Mouse (Mus musculus) G1E (cell line): Measurements from ENCODE around the gene Fermt1. TPM values are rescaled to one million over a fixed set of nuclear protein-coding genes. Genes with fewer than 3 reads are reported as not detected.

ENCODE experiments used
- ATAC-seq: 2 replicates; pipeline ENCODE4 v1.8.0; 2016; ENCODE audit warnings: mild to moderate bottlenecking; ENCODE audit not compliant: insufficient number of reproducible peaks, poor library complexity, low FRiP score, severe bottlenecking; ENCODE audit errors: extremely low read depth
- DNase-seq: peaks from one replicate; pipeline ENCODE4 v3.0.0; 2012; ENCODE audit warnings: low spot score
- H3K27me3 ChIP-seq: 2 replicates; pipeline ENCODE4 v1.6.1; 2012; ENCODE audit warnings: mild to moderate bottlenecking, low read length, inconsistent platforms; ENCODE audit not compliant: insufficient read depth
- H3K36me3 ChIP-seq: replicated peaks from 2 replicates; pipeline ENCODE3; 2012; ENCODE audit warnings: mild to moderate bottlenecking, inconsistent platforms
- H3K4me1 ChIP-seq: 2 replicates; pipeline ENCODE4 v1.6.1; 2012; ENCODE audit warnings: low read depth, low read length, inconsistent platforms, mixed read lengths; ENCODE audit not compliant: insufficient read depth
- H3K4me3 ChIP-seq: 2 replicates; pipeline ENCODE4 v1.5.1; 2012; ENCODE audit warnings: low read depth, mild to moderate bottlenecking, inconsistent platforms, low read length, moderate library complexity, mixed read lengths
- H3K9me3 ChIP-seq: replicated peaks from 2 replicates; pipeline ENCODE4 v1.6.1; 2012; ENCODE audit warnings: inconsistent platforms
- CTCF ChIP-seq: IDR thresholded peaks from 2 replicates; pipeline ENCODE4 v1.5.1; 2012; ENCODE audit warnings: low read depth, low read length, inconsistent platforms, mixed read lengths
- GATA1 ChIP-seq: IDR thresholded peaks from 2 replicates; pipeline ENCODE4 v1.6.1; 2012; ENCODE audit warnings: borderline replicate concordance, low read length, inconsistent platforms, mixed read lengths
- GATA2 ChIP-seq: IDR thresholded peaks from 2 replicates; pipeline ENCODE4 v1.6.1; 2012; ENCODE audit warnings: low read depth, low read length, inconsistent platforms, borderline replicate concordance
- POLR2AphosphoS5 ChIP-seq: IDR thresholded peaks from 2 replicates; pipeline ENCODE4 v1.6.1; 2012; ENCODE audit warnings: low read depth, low read length, inconsistent platforms; ENCODE audit not compliant: insufficient replicate concordance
- TAL1 ChIP-seq: conservative IDR thresholded peaks from 2 replicates; pipeline ENCODE4 v1.6.1; 2012; ENCODE audit warnings: low read depth, low read length, inconsistent platforms, mixed read lengths
- polyA plus RNA-seq: library from polyadenylated mRNA; stranded (reverse); fragments of >175 nt; gene quantifications from 2 replicates; pipeline ENCODE4 v1.2.3, GENCODE M21; 2012
- total RNA-seq, 2 experiments: library from RNA; stranded (forward) in 1 of 2; stranded (reverse) in 1 of 2; fragments of 200-1000 nt in 1 of 2; fragments of >200 nt in 1 of 2; fragmentation: Nextera tagmentation in 1 of 2; gene quantifications; 2 replicates each; pipeline ENCODE4 v1.2.3; 2014 to 2017

The Fermt1 gene
- total and polyA plus RNA-seq, 3 experiments: 0.05 TPM; not detected in 2

GRCm38 (mm10) chr2:132870286-132870685, 75.4 kb downstream of the Fermt1 start:
- ATAC-seq (no peak), DNase-seq (no peak)
- H3K9me3 ChIP-seq: no peaks in the 10 kb centered on the region
- H3K36me3 ChIP-seq: peaks cover 23% of the 10 kb centered on the region
- no peak overlapping the region for H3K4me3 ChIP-seq
- no peak for TF ChIP-seq GATA1
- no peak for TF ChIP-seq TAL1
- no peak for TF ChIP-seq CTCF
- TF ChIP-seq POLR2AphosphoS5: no peak
- TF ChIP-seq GATA2: no peak
- peaks cover 4% of the 10 kb centered on the region for H3K27me3 ChIP-seq
- H3K4me1 ChIP-seq: 0 out of 2 replicates have a peak, but pooled peaks cover 2% of the 10 kb centered on the region

- TF ChIP-seq CTCF: no peak
- TF ChIP-seq GATA1: no peak
- TF ChIP-seq TAL1: no peak
- no peak for TF ChIP-seq GATA2
- no peak for TF ChIP-seq POLR2AphosphoS5
- Histone ChIP-seq H3K4me1 (0 out of 2 replicates have a peak, but pooled peaks cover 2% of the 10 kb centered on the region), H3K36me3 (peaks cover 27% of the 10 kb centered on the region), H3K27me3 (peaks cover 3% of the 10 kb centered on the region; the same call in 1 of the 2 replicates), H3K4me3 (no peak overlapping the region), H3K9me3 (no peaks in the 10 kb centered on the region)
- ATAC-seq: no peak
- no peak for DNase-seq
These were observed 76.0 kb downstream of the Fermt1 start for GRCm38 (mm10) chr2:132869682-132870081.

DNA sequence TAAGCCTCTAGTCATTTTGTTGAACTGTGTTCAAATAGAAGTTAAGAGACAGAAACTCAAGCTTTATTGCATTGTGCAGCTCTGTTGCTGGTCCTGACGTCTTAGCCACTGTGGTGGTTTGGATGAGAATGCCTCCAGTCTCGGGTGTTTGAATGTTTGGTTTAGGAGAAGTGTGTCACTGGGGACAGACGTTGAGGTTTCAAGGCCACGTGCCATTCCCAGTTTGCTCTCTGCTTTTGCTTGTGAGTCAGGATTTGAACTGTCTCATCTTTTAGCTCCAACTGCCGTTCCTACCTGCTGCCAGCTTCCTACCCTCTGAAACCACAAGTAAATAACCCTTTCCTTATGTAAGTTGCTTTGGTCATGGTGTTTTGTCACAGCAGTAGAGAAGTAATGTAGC, 78.2 kb downstream of the Fermt1 start:
- no peak for TF ChIP-seq CTCF
- TF ChIP-seq TAL1: no peak
- TF ChIP-seq GATA1: no peak
- no peak for TF ChIP-seq POLR2AphosphoS5
- TF ChIP-seq GATA2: no peak
- Histone ChIP-seq H3K27me3 (peaks cover 3% of the 10 kb centered on the region; the same call in 1 of the 2 replicates), H3K36me3 (peaks cover 42% of the 10 kb centered on the region), H3K4me1 (0 out of 2 replicates have a peak, but pooled peaks cover 2% of the 10 kb centered on the region), H3K4me3 (no peak overlapping the region), H3K9me3 (no peaks in the 10 kb centered on the region)
- DNase-seq: no peak
- no peak for ATAC-seq

DNA sequence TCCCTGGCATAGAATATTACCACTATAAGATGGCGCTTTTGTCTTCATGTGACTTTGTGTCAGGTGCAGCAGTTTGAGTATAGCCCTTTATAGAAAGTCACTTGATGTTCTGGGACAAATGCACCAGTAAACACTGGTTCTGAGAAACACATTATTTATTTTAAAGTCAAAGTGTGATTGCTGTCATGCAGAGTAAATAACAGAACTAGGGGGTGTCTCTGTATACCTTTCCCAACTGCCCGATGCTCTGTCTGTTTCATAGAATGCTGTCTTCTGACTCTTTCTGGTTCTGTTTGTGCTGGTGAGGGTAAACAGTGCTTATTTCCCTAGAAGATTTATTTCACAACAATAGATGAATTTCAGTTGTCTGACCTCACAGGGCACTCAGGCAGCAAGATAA, 82.4 kb downstream of the Fermt1 start:
- H3K4me1 ChIP-seq: no peaks in the 10 kb centered on the region
- no peak overlapping the region for H3K4me3 ChIP-seq
- TF ChIP-seq TAL1 (no peak), POLR2AphosphoS5 (no peak), GATA1 (no peak), GATA2 (no peak), CTCF (no peak)
- no peak for ATAC-seq
- H3K36me3 ChIP-seq: peaks cover 71% of the 10 kb centered on the region
- no peaks in the 10 kb centered on the region for H3K9me3 ChIP-seq
- no peaks in the 10 kb centered on the region for H3K27me3 ChIP-seq
- DNase-seq: no peak

GRCm38 (mm10) chr2:132861456-132861855, 84.2 kb downstream of the Fermt1 start:
- no peaks in the 10 kb centered on the region for H3K9me3 ChIP-seq
- no peaks in the 10 kb centered on the region for H3K4me1 ChIP-seq
- H3K36me3 ChIP-seq: peaks cover 65% of the 10 kb centered on the region
- ATAC-seq (no peak), DNase-seq (no peak)
- TF ChIP-seq POLR2AphosphoS5: no peak
- TF ChIP-seq GATA2: no peak
- no peak for TF ChIP-seq TAL1
- TF ChIP-seq GATA1: no peak
- no peak for TF ChIP-seq CTCF
- H3K27me3 ChIP-seq: no peaks in the 10 kb centered on the region
- no peak overlapping the region for H3K4me3 ChIP-seq

GRCm38 (mm10) chr2:132860435-132860834, 85.3 kb downstream of the Fermt1 start:
- Histone ChIP-seq H3K36me3 (peaks cover 63% of the 10 kb centered on the region), H3K9me3 (no peaks in the 10 kb centered on the region), H3K4me1 (no peaks in the 10 kb centered on the region), H3K27me3 (no peaks in the 10 kb centered on the region), H3K4me3 (no peak overlapping the region)
- DNase-seq (no peak), ATAC-seq (no peak)
- TF ChIP-seq TAL1 (no peak), CTCF (no peak), POLR2AphosphoS5 (no peak), GATA1 (no peak), GATA2 (no peak)
